Mouse (Mus musculus): ENCODE data around the gene Frmd8.

DNA sequence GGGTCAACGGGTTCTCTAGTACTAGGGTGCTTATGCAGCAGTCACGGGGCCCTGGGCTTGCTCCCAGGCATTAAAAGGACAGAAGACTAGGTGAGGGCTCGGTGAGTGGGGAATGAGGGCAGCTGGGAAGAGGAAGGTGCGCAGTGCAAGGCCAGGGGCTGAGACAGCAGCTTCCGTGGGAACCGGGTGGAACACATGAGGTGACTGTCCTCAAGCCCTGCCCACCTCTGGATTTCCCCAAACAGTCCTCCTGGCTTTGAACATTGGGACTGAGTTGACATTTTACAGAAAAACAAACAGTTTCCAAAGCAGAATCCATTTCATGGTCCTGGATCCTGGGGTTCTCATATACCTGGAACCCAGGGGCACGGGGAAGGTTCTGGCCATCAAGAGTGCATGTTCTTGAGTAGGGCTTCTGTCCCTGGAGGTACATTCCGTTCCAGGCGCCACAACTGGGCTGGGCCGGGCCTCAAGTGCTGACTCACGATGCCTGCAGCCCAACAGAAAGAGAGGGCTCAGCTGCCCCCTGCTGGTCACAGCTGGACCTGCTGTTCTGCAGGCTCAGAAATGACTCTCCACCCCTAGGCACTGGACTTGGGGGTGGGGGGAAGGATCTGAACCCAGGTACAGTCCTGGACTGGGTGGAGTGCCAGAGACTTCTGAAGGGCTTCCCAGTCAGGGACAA is 25.1 kb downstream of the Frmd8 start:
- peak; percentile 95 for TF ChIP-seq CTCF (conservative IDR thresholded peaks at IDR 0.05; ENCODE audit: insufficient read depth, insufficient read length, low read depth, low read length)
- no peak for TF ChIP-seq POLR2A (IDR thresholded peaks at IDR 0.05; ENCODE audit: low read depth, low read length)

All from kidney, adult 2 months (tissue).